Mouse (Mus musculus) ES-Bruce4 (cell line): ENCODE data around the gene Tnc. TPM values are rescaled to one million over a fixed set of nuclear protein-coding genes. Genes with fewer than 3 reads are reported as not detected.

Experiments
- H3K27ac ChIP-seq: 2 replicates; pipeline ENCODE4 v1.5.1; 2012; ENCODE audit warnings: low read length, inconsistent platforms; ENCODE audit not compliant: insufficient read depth
- H3K27me3 ChIP-seq: 2 replicates; pipeline ENCODE4 v1.6.1; 2012; ENCODE audit warnings: mild to moderate bottlenecking, low read length, inconsistent platforms; ENCODE audit not compliant: control insufficient read depth, poor library complexity, insufficient read depth, severe bottlenecking
- H3K36me3 ChIP-seq: 2 replicates; pipeline ENCODE4 v1.6.1; 2012; ENCODE audit warnings: inconsistent platforms, mild to moderate bottlenecking, low read length, moderate library complexity; ENCODE audit not compliant: control insufficient read depth, poor library complexity, insufficient read depth, severe bottlenecking
- H3K4me1 ChIP-seq: one replicate; pipeline ENCODE4 v1.8.1; 2011; ENCODE audit warnings: low read length; ENCODE audit not compliant: control insufficient read depth, insufficient read depth
- H3K4me3 ChIP-seq: 2 replicates; pipeline ENCODE4 v1.5.1; 2011; ENCODE audit warnings: low read depth, mild to moderate bottlenecking, low read length
- H3K9ac ChIP-seq: 2 replicates; pipeline ENCODE4 v1.6.1; 2012; ENCODE audit warnings: low read depth, mild to moderate bottlenecking, inconsistent platforms; ENCODE audit not compliant: poor library complexity, severe bottlenecking
- H3K9me3 ChIP-seq: replicated peaks from 2 replicates; pipeline ENCODE4 v1.6.1; 2012; ENCODE audit warnings: mild to moderate bottlenecking, low read length, inconsistent platforms; ENCODE audit not compliant: control insufficient read depth, poor library complexity, insufficient read depth, severe bottlenecking
- CTCF ChIP-seq: IDR thresholded peaks from one replicate; pipeline ENCODE4 v1.8.1; 2011; ENCODE audit warnings: low read depth, low read length
- EP300 ChIP-seq: IDR thresholded peaks from 2 replicates; pipeline ENCODE4 v1.6.1; 2011; ENCODE audit warnings: low read depth, low read length; ENCODE audit not compliant: insufficient read depth
- POLR2A ChIP-seq: IDR thresholded peaks from one replicate; pipeline ENCODE4 v1.8.1; 2011; ENCODE audit warnings: low read length; ENCODE audit not compliant: insufficient read depth
- polyA plus RNA-seq: library from polyadenylated mRNA; stranded (reverse); fragments of >200 nt; gene quantifications from 2 replicates; pipeline ENCODE4 v1.2.4, GENCODE M21; 2011; ENCODE audit warnings: low read depth; ENCODE audit not compliant: missing spikeins, insufficient read depth, insufficient read length

Tnc gene
- polyA plus RNA-seq, 1 experiment = 8.2 TPM

GRCm38 (mm10) chr4:63935960-63936359 is 110.9 kb downstream of the Tnc start:
- no peak for TF ChIP-seq POLR2A
- TF ChIP-seq EP300 = no peak
- TF ChIP-seq CTCF = no peak
- H3K4me1 ChIP-seq = no peaks in the 10 kb centered on the region
- H3K27me3 ChIP-seq = no peaks in the 10 kb centered on the region
- no peaks in the 10 kb centered on the region for H3K36me3 ChIP-seq
- no peak overlapping the region for H3K9ac ChIP-seq
- H3K9me3 ChIP-seq = no peaks in the 10 kb centered on the region
- H3K27ac ChIP-seq = no peak overlapping the region
- no peak overlapping the region for H3K4me3 ChIP-seq

GRCm38 (mm10) chr4:63935314-63935713 is 111.5 kb downstream of the Tnc start:
- H3K4me1 ChIP-seq = no peaks in the 10 kb centered on the region
- H3K4me3 ChIP-seq = no peak overlapping the region
- H3K27ac ChIP-seq = no peak overlapping the region
- H3K27me3 ChIP-seq = no peaks in the 10 kb centered on the region
- no peaks in the 10 kb centered on the region for H3K9me3 ChIP-seq
- H3K9ac ChIP-seq = no peak overlapping the region
- TF ChIP-seq CTCF (no peak), POLR2A (no peak), EP300 (no peak)
- no peaks in the 10 kb centered on the region for H3K36me3 ChIP-seq

DNA sequence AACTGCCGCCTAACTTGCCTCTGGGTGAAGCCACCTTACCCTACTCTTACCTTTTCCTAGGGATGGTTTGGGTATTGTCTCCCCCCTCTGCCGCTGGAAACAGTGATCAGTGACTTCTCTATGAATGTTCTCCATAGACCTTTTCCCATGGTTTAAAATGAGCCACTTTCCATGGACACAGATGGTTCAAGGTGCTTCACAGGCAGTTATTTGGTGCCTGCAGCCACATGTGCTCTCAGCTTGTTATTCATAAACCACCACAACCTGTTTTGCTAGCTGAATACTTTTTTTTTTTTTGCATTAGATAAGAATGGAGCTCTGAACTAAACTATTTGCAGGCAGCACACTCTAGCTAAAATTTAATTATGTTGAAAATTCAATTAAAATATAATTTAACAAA is 116.0 kb downstream of the Tnc start:
- no peak overlapping the region for H3K27ac ChIP-seq
- H3K36me3 ChIP-seq = no peaks in the 10 kb centered on the region
- H3K9me3 ChIP-seq = peaks cover 3% of the 10 kb centered on the region; the same call in 1 of the 2 replicates
- no peak overlapping the region for H3K4me3 ChIP-seq
- no peak for TF ChIP-seq POLR2A
- TF ChIP-seq CTCF = no peak
- TF ChIP-seq EP300 = no peak
- no peaks in the 10 kb centered on the region for H3K4me1 ChIP-seq
- H3K27me3 ChIP-seq = no peaks in the 10 kb centered on the region
- no peak overlapping the region for H3K9ac ChIP-seq

GRCm38 (mm10) chr4:63929490-63929889 is 117.3 kb downstream of the Tnc start:
- H3K36me3 ChIP-seq = no peaks in the 10 kb centered on the region
- H3K27ac ChIP-seq = no peak overlapping the region
- H3K9ac ChIP-seq = no peak overlapping the region
- no peak overlapping the region for H3K4me3 ChIP-seq
- H3K27me3 ChIP-seq = no peaks in the 10 kb centered on the region
- TF ChIP-seq CTCF = no peak
- no peak for TF ChIP-seq POLR2A
- TF ChIP-seq EP300 = no peak
- no peaks in the 10 kb centered on the region for H3K4me1 ChIP-seq
- peaks cover 3% of the 10 kb centered on the region; the same call in 1 of the 2 replicates for H3K9me3 ChIP-seq

DNA sequence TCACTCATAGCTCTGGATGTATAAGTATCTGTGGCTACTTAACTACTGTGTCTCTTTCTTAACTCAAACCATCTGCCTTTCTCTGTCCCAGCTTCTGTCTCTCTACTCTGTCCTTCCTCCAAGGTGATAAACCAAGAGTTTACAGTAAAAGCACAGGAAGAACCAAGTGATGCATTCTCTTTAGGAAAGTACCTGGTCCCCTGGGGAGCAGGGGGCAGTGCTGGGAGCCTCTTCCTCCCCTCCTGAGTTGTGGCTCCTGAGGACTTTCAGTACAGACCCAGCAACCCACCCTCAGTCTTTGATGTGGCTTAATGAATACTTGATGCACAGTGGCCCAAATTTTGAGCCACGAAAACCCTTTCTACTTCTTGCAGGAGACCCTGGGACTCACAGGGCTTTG is 118.6 kb downstream of the Tnc start:
- no peaks in the 10 kb centered on the region for H3K4me1 ChIP-seq
- no peak for TF ChIP-seq EP300
- TF ChIP-seq POLR2A = no peak
- TF ChIP-seq CTCF = no peak
- no peak overlapping the region for H3K9ac ChIP-seq
- peaks cover 3% of the 10 kb centered on the region; the same call in 1 of the 2 replicates for H3K9me3 ChIP-seq
- no peak overlapping the region for H3K4me3 ChIP-seq
- H3K36me3 ChIP-seq = no peaks in the 10 kb centered on the region
- H3K27ac ChIP-seq = no peak overlapping the region
- no peaks in the 10 kb centered on the region for H3K27me3 ChIP-seq

- Histone ChIP-seq H3K27me3 (no peaks in the 10 kb centered on the region), H3K9me3 (peaks cover 4% of the 10 kb centered on the region), H3K36me3 (no peaks in the 10 kb centered on the region), H3K27ac (no peak overlapping the region), H3K4me3 (no peak overlapping the region), H3K4me1 (no peaks in the 10 kb centered on the region), H3K9ac (no peak overlapping the region)
- no peak for TF ChIP-seq CTCF
- TF ChIP-seq POLR2A = no peak
- no peak for TF ChIP-seq EP300
These were observed 129.6 kb downstream of the Tnc start for GRCm38 (mm10) chr4:63917181-63917580.

- no peaks in the 10 kb centered on the region for H3K27me3 ChIP-seq
- H3K9ac ChIP-seq = no peak overlapping the region
- no peak overlapping the region for H3K27ac ChIP-seq
- TF ChIP-seq EP300 (no peak), CTCF (no peak), POLR2A (no peak)
- H3K4me1 ChIP-seq = no peaks in the 10 kb centered on the region
- no peaks in the 10 kb centered on the region for H3K36me3 ChIP-seq
- no peak overlapping the region for H3K4me3 ChIP-seq
- H3K9me3 ChIP-seq = no peaks in the 10 kb centered on the region
These were observed 130.1 kb downstream of the Tnc start for GRCm38 (mm10) chr4:63916753-63917152.
